Mouse (Mus musculus) myocyte (in vitro differentiated cells): ENCODE data around the gene Robo1.

ENCODE experiments used
- CEBPB ChIP-seq: IDR thresholded peaks from 2 replicates; pipeline ENCODE4 v1.6.1; 2011; ENCODE audit warnings: mild to moderate bottlenecking, moderate library complexity; ENCODE audit not compliant: poor library complexity, insufficient read depth, severe bottlenecking
- MYOD1 ChIP-seq, 3 experiments: IDR thresholded peaks; one replicate each; pipeline ENCODE4 v1.6.1; 2011; ENCODE audit warnings: control low read depth in 2 of 3, low read depth in 2 of 3, mild to moderate bottlenecking in 2 of 3, moderate library complexity in 1 of 3; ENCODE audit not compliant: insufficient read length in 2 of 3, control insufficient read depth in 1 of 3
- POLR2A ChIP-seq: IDR thresholded peaks from one replicate; pipeline ENCODE4 v1.6.1; 2011; ENCODE audit warnings: low read depth, mild to moderate bottlenecking, control low read depth, moderate library complexity; ENCODE audit not compliant: insufficient read length
- POLR2AphosphoS2 ChIP-seq: IDR thresholded peaks from one replicate; pipeline ENCODE4 v1.6.1; 2011; ENCODE audit warnings: low read depth, control low read depth; ENCODE audit not compliant: insufficient read length
- TCF12 ChIP-seq: IDR thresholded peaks from one replicate; pipeline ENCODE4 v1.6.1; 2011; ENCODE audit warnings: mild to moderate bottlenecking, control low read depth; ENCODE audit not compliant: poor library complexity, insufficient read depth, severe bottlenecking

DNA sequence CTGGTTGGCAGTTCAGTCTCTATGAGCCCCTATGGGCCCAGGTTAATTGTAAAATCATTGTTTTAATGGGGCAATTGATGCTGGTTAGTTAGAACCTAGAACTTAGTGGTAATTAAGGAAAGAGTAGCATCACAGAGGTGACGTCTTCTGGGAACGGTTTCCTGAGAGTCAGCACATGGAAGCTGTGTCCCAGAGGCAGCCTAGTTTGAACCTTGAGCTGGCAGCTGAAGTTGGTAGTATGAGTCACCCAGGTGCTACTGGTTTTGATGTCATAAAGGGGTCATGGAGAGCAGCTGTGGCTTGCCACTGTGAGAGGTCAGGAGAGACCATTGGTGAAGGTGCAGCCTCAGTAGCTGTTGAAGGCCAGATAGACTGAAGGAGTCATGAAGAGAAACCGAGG is 763.9 kb downstream of the Robo1 start:
- no peak for TF ChIP-seq POLR2A
- no peak for TF ChIP-seq MYOD1 (IDR thresholded peaks at IDR 0.05; ENCODE audit: control insufficient read depth in 1 of 3, insufficient read length in 2 of 3, low read depth in 2 of 3)
- no peak for TF ChIP-seq POLR2AphosphoS2
- TF ChIP-seq CEBPB, result no peak
- TF ChIP-seq TCF12, result no peak
